Mouse (Mus musculus): ENCODE measurements at regions not wholly inside any gene's neighbourhood (a gene's known extent, or its start where the extent isn't known, plus 50 kb on each side); places are given as distances from the start of the nearest gene placed in this dataset.
A peak's percentile ranks its signal among the peaks of the same experiment; 100 is the strongest.

- H3K27me3 ChIP-seq (ENCODE audit: low read depth, poor library complexity, severe bottlenecking), result no peaks in the 10 kb centered on the region
- no peaks in the 10 kb centered on the region for H3K9me3 ChIP-seq (replicated peaks)
- DNase-seq (ENCODE audit: low spot score), result no peak
- H3K4me3 ChIP-seq, result no peak overlapping the region
- H3K4me1 ChIP-seq, result 0 out of 2 replicates have a peak, but pooled peaks cover 6% of the 10 kb centered on the region
- H3K36me3 ChIP-seq, result no peaks in the 10 kb centered on the region
- WGBS, result 93% methylated on average over 1 of the region's 1 CpGs
- H3K27ac ChIP-seq, result no peak overlapping the region
Observed at GRCm38 (mm10) chr6:108910330-108910729, 81.9 kb downstream of the Edem1 start.

GRCm38 (mm10) chr6:108912539-108912938 is 84.1 kb downstream of the Edem1 start:
- whole genome bisulfite sequencing, result 67% methylated on average over 7 of the region's 7 CpGs
- Histone ChIP-seq H3K27ac (no peak overlapping the region), H3K27me3 (ENCODE audit: low read depth, poor library complexity, severe bottlenecking) (no peaks in the 10 kb centered on the region), H3K9me3 (replicated peaks) (no peaks in the 10 kb centered on the region), H3K4me3 (no peak overlapping the region), H3K4me1 (0 out of 2 replicates have a peak, but pooled peaks cover 6% of the 10 kb centered on the region), H3K36me3 (no peaks in the 10 kb centered on the region)
- DNase-seq (ENCODE audit: low spot score), result no peak

- no peak overlapping the region for H3K4me3 ChIP-seq
Observed at GRCm38 (mm10) chr6:108919372-108919913, 91.0 kb downstream of the Edem1 start.

GRCm38 (mm10) chr6:108921181-108921580 is 92.7 kb downstream of the Edem1 start:
- Histone ChIP-seq H3K4me1 (no peaks in the 10 kb centered on the region), H3K27ac (no peak overlapping the region), H3K27me3 (ENCODE audit: low read depth, poor library complexity, severe bottlenecking) (no peaks in the 10 kb centered on the region), H3K9me3 (replicated peaks) (no peaks in the 10 kb centered on the region), H3K4me3 (no peak overlapping the region), H3K36me3 (no peaks in the 10 kb centered on the region)
- DNase-seq (ENCODE audit: low spot score), result no peak
- 96% methylated on average over 3 of the region's 3 CpGs for WGBS

More at GRCm38 (mm10) chr6:108919372-108919913, 91.0 kb downstream of the Edem1 start:
- Histone ChIP-seq H3K9me3 (replicated peaks) (no peaks in the 10 kb centered on the region), H3K27ac (no peak overlapping the region), H3K36me3 (no peaks in the 10 kb centered on the region), H3K4me1 (no peaks in the 10 kb centered on the region), H3K27me3 (ENCODE audit: low read depth, poor library complexity, severe bottlenecking) (no peaks in the 10 kb centered on the region)
- 55% methylated on average over 2 of the region's 2 CpGs for WGBS
- DNase-seq (ENCODE audit: low spot score), result no peak

GRCm38 (mm10) chr6:108922564-108922963 is 94.1 kb downstream of the Edem1 start:
- H3K4me1 ChIP-seq, result no peaks in the 10 kb centered on the region
- H3K9me3 ChIP-seq (replicated peaks), result no peaks in the 10 kb centered on the region
- no peaks in the 10 kb centered on the region for H3K27me3 ChIP-seq (ENCODE audit: low read depth, poor library complexity, severe bottlenecking)
- 82% methylated on average over 6 of the region's 6 CpGs for WGBS
- H3K27ac ChIP-seq, result no peak overlapping the region
- no peak overlapping the region for H3K4me3 ChIP-seq
- H3K36me3 ChIP-seq, result no peaks in the 10 kb centered on the region
- DNase-seq (ENCODE audit: low spot score), result no peak

GRCm38 (mm10) chr6:108928981-108929380 is 100.5 kb downstream of the Edem1 start:
- Histone ChIP-seq H3K4me3 (no peak overlapping the region), H3K9me3 (replicated peaks) (no peaks in the 10 kb centered on the region), H3K4me1 (no peaks in the 10 kb centered on the region), H3K27me3 (ENCODE audit: low read depth, poor library complexity, severe bottlenecking) (no peaks in the 10 kb centered on the region), H3K36me3 (no peaks in the 10 kb centered on the region), H3K27ac (no peak overlapping the region)
- no peak for DNase-seq (ENCODE audit: low spot score)

- Histone ChIP-seq H3K4me3 (no peak overlapping the region), H3K9me3 (replicated peaks) (no peaks in the 10 kb centered on the region), H3K4me1 (no peaks in the 10 kb centered on the region), H3K36me3 (no peaks in the 10 kb centered on the region), H3K27me3 (ENCODE audit: low read depth, poor library complexity, severe bottlenecking) (no peaks in the 10 kb centered on the region), H3K27ac (no peak overlapping the region)
- 84% methylated on average over 5 of the region's 5 CpGs for WGBS
- DNase-seq (ENCODE audit: low spot score), result no peak
Observed at GRCm38 (mm10) chr6:108938646-108939045, 110.2 kb downstream of the Edem1 start.

GRCm38 (mm10) chr6:108942288-108942687 is 113.8 kb downstream of the Edem1 start:
- Histone ChIP-seq H3K4me3 (no peak overlapping the region), H3K36me3 (no peaks in the 10 kb centered on the region), H3K4me1 (no peaks in the 10 kb centered on the region), H3K27me3 (ENCODE audit: low read depth, poor library complexity, severe bottlenecking) (no peaks in the 10 kb centered on the region), H3K27ac (no peak overlapping the region), H3K9me3 (replicated peaks) (no peaks in the 10 kb centered on the region)
- DNase-seq (ENCODE audit: low spot score), result no peak

- DNase-seq (ENCODE audit: low spot score), result no peak
- no peaks in the 10 kb centered on the region for H3K27me3 ChIP-seq (ENCODE audit: low read depth, poor library complexity, severe bottlenecking)
- no peaks in the 10 kb centered on the region for H3K9me3 ChIP-seq (replicated peaks)
- H3K27ac ChIP-seq, result no peak overlapping the region
- H3K4me3 ChIP-seq, result no peak overlapping the region
- WGBS, result 94% methylated on average over 6 of the region's 6 CpGs
- H3K4me1 ChIP-seq, result no peaks in the 10 kb centered on the region
- H3K36me3 ChIP-seq, result no peaks in the 10 kb centered on the region
Observed at GRCm38 (mm10) chr6:108952389-108952788, 123.9 kb downstream of the Edem1 start.

- H3K9me3 ChIP-seq (replicated peaks), result no peaks in the 10 kb centered on the region
- no peaks in the 10 kb centered on the region for H3K4me1 ChIP-seq
- no peaks in the 10 kb centered on the region for H3K36me3 ChIP-seq
- no peaks in the 10 kb centered on the region for H3K27me3 ChIP-seq (ENCODE audit: low read depth, poor library complexity, severe bottlenecking)
- no peak overlapping the region for H3K4me3 ChIP-seq
- H3K27ac ChIP-seq, result no peak overlapping the region
- DNase-seq (ENCODE audit: low spot score), result no peak
Observed at GRCm38 (mm10) chr6:108962810-108963209, 134.4 kb downstream of the Edem1 start.

- no peak overlapping the region for H3K27ac ChIP-seq
- H3K27me3 ChIP-seq (ENCODE audit: low read depth, poor library complexity, severe bottlenecking), result no peaks in the 10 kb centered on the region
- no peaks in the 10 kb centered on the region for H3K9me3 ChIP-seq (replicated peaks)
- no peaks in the 10 kb centered on the region for H3K36me3 ChIP-seq
- 22% methylated on average over 2 of the region's 2 CpGs for WGBS
- H3K4me1 ChIP-seq, result no peaks in the 10 kb centered on the region
- H3K4me3 ChIP-seq, result no peak overlapping the region
- peak; percentile 34 for DNase-seq (ENCODE audit: low spot score)
Observed at GRCm38 (mm10) chr6:108963295-108963694, 134.9 kb downstream of the Edem1 start.

- H3K4me3 ChIP-seq, result no peak overlapping the region
- no peaks in the 10 kb centered on the region for H3K9me3 ChIP-seq (replicated peaks)
- H3K27ac ChIP-seq, result no peak overlapping the region
- no peak for DNase-seq (ENCODE audit: low spot score)
- H3K4me1 ChIP-seq, result no peaks in the 10 kb centered on the region
- no peaks in the 10 kb centered on the region for H3K27me3 ChIP-seq (ENCODE audit: low read depth, poor library complexity, severe bottlenecking)
- no peaks in the 10 kb centered on the region for H3K36me3 ChIP-seq
- 83% methylated on average over 4 of the region's 4 CpGs for WGBS
Observed at GRCm38 (mm10) chr6:108969477-108970176, 141.2 kb downstream of the Edem1 start.

- no peaks in the 10 kb centered on the region for H3K27me3 ChIP-seq (ENCODE audit: low read depth, poor library complexity, severe bottlenecking)
- 82% methylated on average over 4 of the region's 4 CpGs for WGBS
- no peak overlapping the region for H3K27ac ChIP-seq
- H3K9me3 ChIP-seq (replicated peaks), result no peaks in the 10 kb centered on the region
- no peaks in the 10 kb centered on the region for H3K36me3 ChIP-seq
- no peak for DNase-seq (ENCODE audit: low spot score)
- H3K4me1 ChIP-seq, result no peaks in the 10 kb centered on the region
- no peak overlapping the region for H3K4me3 ChIP-seq
Observed at GRCm38 (mm10) chr6:108971415-108972089, 143.1 kb downstream of the Edem1 start.

All from limb, embryonic 10.5 days (tissue).